Mouse (Mus musculus) hindbrain, embryonic 11.5 days (tissue): ENCODE data around the gene Map2k2. TPM values are rescaled to one million over a fixed set of nuclear protein-coding genes. Genes with fewer than 3 reads are reported as not detected.

ENCODE experiments used
- ATAC-seq: fragments of 200-750 bp; cut with Nextera tagmentation; 2 replicates; pipeline ENCODE4 v1.8.0; 2017; ENCODE audit warnings: mild to moderate bottlenecking, moderate TSS enrichment, moderate library complexity; ENCODE audit not compliant: low FRiP score
- DNase-seq: peaks from one replicate; pipeline ENCODE4 v3.0.0-alpha.2; 2015; ENCODE audit warnings: low spot score
- H3K27ac ChIP-seq: fragments of 300-500 bp; sonication (generic); 2 replicates; pipeline ENCODE4 v1.5.1; 2014; ENCODE audit warnings: mild to moderate bottlenecking, low read depth, low read length
- H3K27me3 ChIP-seq: fragments of 300-500 bp; sonication (generic); 2 replicates; pipeline ENCODE4 v1.6.1; 2014; ENCODE audit warnings: mild to moderate bottlenecking, low read length, moderate library complexity, mixed read lengths; ENCODE audit not compliant: control insufficient read depth, insufficient read depth
- H3K36me3 ChIP-seq: fragments of 300-500 bp; sonication (generic); 2 replicates; pipeline ENCODE4 v1.6.1; 2014; ENCODE audit warnings: mild to moderate bottlenecking, low read length, moderate library complexity, mixed read lengths; ENCODE audit not compliant: control insufficient read depth, insufficient read depth
- H3K4me1 ChIP-seq: fragments of 300-500 bp; sonication (generic); replicated peaks from 2 replicates; pipeline ENCODE4 v1.6.1; 2014; ENCODE audit warnings: low read length, mixed read lengths; ENCODE audit not compliant: control insufficient read depth, insufficient read depth
- H3K4me2 ChIP-seq: fragments of 300-500 bp; sonication (generic); replicated peaks from 2 replicates; pipeline ENCODE4 v1.6.1; 2014; ENCODE audit warnings: mild to moderate bottlenecking, low read depth, low read length
- H3K4me3 ChIP-seq: fragments of 300-500 bp; sonication (generic); 2 replicates; pipeline ENCODE4 v1.5.1; 2014; ENCODE audit warnings: low read depth, low read length
- H3K9ac ChIP-seq: fragments of 300-500 bp; sonication (generic); 2 replicates; pipeline ENCODE4 v1.6.1; 2014; ENCODE audit warnings: low read depth, low read length
- H3K9me3 ChIP-seq: fragments of 300-500 bp; sonication (generic); 2 replicates; pipeline ENCODE4 v1.6.1; 2016; ENCODE audit warnings: low read length; ENCODE audit not compliant: control insufficient read depth
- WGBS: fragments of 180-500 bp; shearing (Covaris S2); extraction: QIAGEN DNeasy Blood & Tissue Kit; methylation state at CpG from one replicate; pipeline ENCODE4 v1.1.7; 2014; 5-methylcytosine and 5-hydroxymethylcytosine counted together
- polyA plus RNA-seq: library from polyadenylated mRNA; unstranded; fragments of >200 nt; fragmentation: Nextera tagmentation; extraction: Ambion mirVana; gene quantifications from 2 replicates; pipeline ENCODE4 v1.2.1, GENCODE M21; 2014

Map2k2 gene
- polyA plus RNA-seq, 1 experiment from 2014 or later, result 201 TPM

DNA sequence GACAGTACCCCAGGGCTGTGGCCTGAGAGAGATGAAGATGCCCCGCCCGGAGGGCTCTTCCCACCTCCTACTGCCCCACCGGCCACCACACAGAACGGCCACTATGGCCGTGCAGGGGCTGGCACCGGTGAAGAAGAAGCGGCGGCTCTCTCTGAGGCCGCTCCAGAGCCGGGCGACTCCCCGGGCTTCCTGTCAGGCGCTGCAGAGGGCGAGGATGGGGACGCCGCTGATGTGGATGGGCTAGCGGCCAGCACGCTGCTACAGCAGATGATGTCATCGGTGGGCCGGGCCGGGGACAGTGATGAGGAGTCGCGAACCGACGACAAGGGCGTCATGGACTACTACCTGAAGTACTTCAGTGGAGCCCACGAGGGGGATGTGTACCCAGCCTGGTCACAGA lies 39.0 kb downstream of the Map2k2 start:
- DNase-seq, result no peak
- peaks cover 38% of the 10 kb centered on the region for H3K36me3 ChIP-seq
- peaks cover 9% of the 10 kb centered on the region for H3K4me1 ChIP-seq
- no peak overlapping the region for H3K27ac ChIP-seq
- H3K9ac ChIP-seq, result no peak overlapping the region
- no peaks in the 10 kb centered on the region for H3K27me3 ChIP-seq
- 96% methylated on average over 27 of the region's 27 CpGs for WGBS
- H3K4me3 ChIP-seq, result no peak overlapping the region
- H3K4me2 ChIP-seq, result no peak overlapping the region
- ATAC-seq, result no peak
- no peaks in the 10 kb centered on the region for H3K9me3 ChIP-seq

DNA sequence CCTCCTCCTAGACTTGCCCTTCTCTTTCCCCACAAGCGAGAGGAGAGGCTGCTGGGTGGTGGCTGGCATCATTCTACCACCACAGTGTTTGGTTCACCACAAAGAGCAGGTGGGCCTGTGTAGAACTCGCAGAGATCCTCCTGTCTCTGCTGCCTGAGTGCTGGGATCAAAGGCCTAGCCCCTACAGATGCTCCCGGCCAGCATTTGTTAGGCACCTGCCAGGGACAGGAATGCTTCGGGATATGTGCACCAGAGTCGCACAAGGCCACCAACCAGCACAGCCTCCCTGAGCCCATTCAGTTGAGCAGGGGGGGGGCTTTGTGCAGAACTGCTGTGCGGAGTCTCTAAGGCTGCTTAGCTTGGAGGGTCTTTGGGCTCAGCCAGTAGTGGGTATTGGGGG lies 39.6 kb downstream of the Map2k2 start:
- no peak for ATAC-seq
- no peak overlapping the region for H3K27ac ChIP-seq
- no peak overlapping the region for H3K4me2 ChIP-seq
- WGBS, result 96% methylated on average over 6 of the region's 6 CpGs
- no peak overlapping the region for H3K9ac ChIP-seq
- peaks cover 38% of the 10 kb centered on the region for H3K36me3 ChIP-seq
- H3K4me3 ChIP-seq, result no peak overlapping the region
- H3K27me3 ChIP-seq, result no peaks in the 10 kb centered on the region
- peaks cover 5% of the 10 kb centered on the region for H3K4me1 ChIP-seq
- no peaks in the 10 kb centered on the region for H3K9me3 ChIP-seq
- no peak for DNase-seq

DNA sequence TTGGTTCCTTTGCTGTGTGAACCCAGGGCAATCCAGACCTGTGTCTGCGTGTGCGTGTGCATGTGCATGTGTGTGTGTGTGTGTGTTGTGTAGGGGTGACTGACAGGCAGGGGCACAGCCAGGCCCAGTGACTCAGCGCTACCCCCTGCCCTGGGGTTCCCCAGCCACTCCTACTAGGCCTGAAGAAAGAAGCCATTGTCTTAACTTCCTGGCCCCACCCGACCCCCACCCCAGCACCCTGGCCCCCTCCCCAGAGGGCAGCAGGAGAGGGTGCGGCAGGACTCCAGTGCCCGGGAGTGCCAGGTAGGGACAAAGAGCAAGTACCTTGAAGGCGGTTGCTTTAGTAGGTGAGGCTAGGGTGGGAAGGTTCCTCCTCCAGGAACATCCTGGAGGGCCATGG lies 40.1 kb downstream of the Map2k2 start:
- H3K27ac ChIP-seq, result no peak overlapping the region
- peaks cover under 1% of the 10 kb centered on the region for H3K4me1 ChIP-seq
- WGBS, result 89% methylated on average over 7 of the region's 7 CpGs
- DNase-seq (no peak), ATAC-seq (no peak)
- H3K9ac ChIP-seq, result no peak overlapping the region
- H3K36me3 ChIP-seq, result peaks cover 38% of the 10 kb centered on the region
- no peak overlapping the region for H3K4me2 ChIP-seq
- H3K4me3 ChIP-seq, result no peak overlapping the region
- no peaks in the 10 kb centered on the region for H3K9me3 ChIP-seq
- H3K27me3 ChIP-seq, result no peaks in the 10 kb centered on the region

DNA sequence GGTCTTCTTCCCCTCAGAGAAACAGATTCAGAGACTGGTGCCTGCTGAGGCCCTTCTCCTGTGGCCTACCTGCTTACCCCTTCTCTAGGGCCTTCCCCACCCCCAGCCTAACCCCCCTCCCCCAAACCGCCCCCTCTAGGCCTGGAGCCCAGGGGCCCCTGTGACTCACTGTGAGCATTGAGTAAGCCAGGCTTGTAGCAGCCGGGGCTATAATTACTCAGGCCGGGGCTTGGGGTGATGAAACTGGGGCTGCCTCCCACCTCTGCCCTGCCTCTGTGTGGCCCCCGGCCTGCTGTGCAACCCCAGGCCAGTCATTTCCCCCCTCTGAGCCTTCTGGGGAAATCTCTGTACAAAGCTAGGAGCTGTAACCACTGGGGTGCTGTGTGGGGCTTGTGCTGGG lies 40.6 kb downstream of the Map2k2 start:
- Histone ChIP-seq H3K36me3 (peaks cover 38% of the 10 kb centered on the region), H3K27me3 (no peaks in the 10 kb centered on the region), H3K27ac (no peak overlapping the region), H3K4me2 (no peak overlapping the region), H3K4me3 (no peak overlapping the region), H3K9me3 (no peaks in the 10 kb centered on the region), H3K9ac (no peak overlapping the region), H3K4me1 (no peaks in the 10 kb centered on the region; the same call in 1 of the 2 replicates)
- DNase-seq (no peak), ATAC-seq (no peak)
- 88% methylated on average over 4 of the region's 4 CpGs for WGBS

DNA sequence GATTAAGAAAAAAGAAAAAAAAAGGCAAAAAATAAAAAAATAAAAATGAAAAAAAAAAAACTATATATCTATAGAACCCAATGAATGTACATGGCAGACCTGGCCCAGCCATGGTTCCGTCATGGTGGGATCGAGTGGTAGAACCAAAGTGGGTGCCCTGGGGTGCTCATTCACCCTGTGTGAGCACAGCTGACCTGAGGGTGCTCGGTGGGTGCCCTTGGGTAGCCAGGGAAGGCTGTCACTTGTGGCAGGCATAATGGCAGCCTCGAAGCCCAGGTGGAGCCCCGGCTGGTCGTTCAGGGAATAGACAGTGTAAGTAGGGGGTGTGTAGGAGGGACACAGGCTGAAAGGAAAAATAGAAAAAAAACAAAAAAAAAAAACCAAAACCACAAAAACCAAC lies 45.5 kb downstream of the Map2k2 start:
- 74% methylated on average over 6 of the region's 6 CpGs for WGBS
- no peak for ATAC-seq
- Histone ChIP-seq H3K9me3 (no peaks in the 10 kb centered on the region), H3K4me3 (no peak overlapping the region), H3K4me1 (no peaks in the 10 kb centered on the region), H3K9ac (no peak overlapping the region), H3K27ac (no peak overlapping the region), H3K36me3 (peaks cover 33% of the 10 kb centered on the region), H3K4me2 (no peak overlapping the region), H3K27me3 (no peaks in the 10 kb centered on the region)
- DNase-seq, result no peak

DNA sequence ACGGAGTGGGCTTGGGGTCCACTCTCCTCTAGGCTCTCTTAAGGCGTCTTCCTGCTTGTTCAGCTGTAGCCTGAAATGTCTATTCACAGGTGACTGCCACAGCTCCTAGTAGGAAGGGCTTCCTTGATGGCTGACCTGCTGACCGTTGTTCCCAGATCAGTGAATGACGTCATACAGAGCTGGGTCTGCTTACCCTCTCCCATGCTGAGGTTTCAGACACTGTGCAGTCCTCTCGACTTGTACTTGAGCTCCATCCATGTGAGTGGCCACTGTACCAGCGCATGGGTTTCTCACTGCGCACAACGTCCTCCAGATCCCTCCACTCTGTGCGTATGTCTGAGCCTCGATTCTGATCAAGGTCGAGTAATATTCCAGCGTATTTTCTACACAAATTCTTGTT lies 46.9 kb downstream of the Map2k2 start:
- WGBS, result 74% methylated on average over 12 of the region's 12 CpGs
- no peak overlapping the region for H3K4me2 ChIP-seq
- peaks cover 32% of the 10 kb centered on the region for H3K36me3 ChIP-seq
- H3K9ac ChIP-seq, result no peak overlapping the region
- DNase-seq (no peak), ATAC-seq (no peak)
- H3K9me3 ChIP-seq, result no peaks in the 10 kb centered on the region
- no peaks in the 10 kb centered on the region for H3K4me1 ChIP-seq
- H3K4me3 ChIP-seq, result no peak overlapping the region
- H3K27ac ChIP-seq, result no peak overlapping the region
- no peaks in the 10 kb centered on the region for H3K27me3 ChIP-seq

DNA sequence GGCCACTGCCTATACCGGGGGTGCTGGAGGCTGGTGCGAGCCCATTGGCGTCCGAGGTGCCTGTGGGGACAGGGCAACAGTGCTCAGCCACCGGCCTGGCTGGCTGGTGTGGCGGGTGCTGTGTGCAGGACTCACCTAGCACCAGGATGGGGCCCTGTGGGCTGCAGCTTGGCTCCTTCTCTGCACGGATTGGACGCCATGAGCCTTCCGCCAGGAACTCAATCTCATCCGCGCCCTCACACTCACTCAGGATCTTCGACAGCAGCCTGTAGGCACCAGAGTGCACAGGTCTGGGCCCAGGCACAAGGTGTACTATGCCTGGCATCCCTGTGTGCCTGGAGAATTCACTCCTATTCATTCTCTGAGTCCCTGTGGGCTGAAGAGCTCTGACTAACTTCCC lies 48.6 kb downstream of the Map2k2 start:
- Histone ChIP-seq H3K4me1 (no peaks in the 10 kb centered on the region), H3K4me2 (no peak overlapping the region), H3K9ac (no peak overlapping the region), H3K4me3 (no peak overlapping the region), H3K9me3 (no peaks in the 10 kb centered on the region), H3K36me3 (peaks cover 26% of the 10 kb centered on the region), H3K27ac (no peak overlapping the region), H3K27me3 (no peaks in the 10 kb centered on the region)
- 90% methylated on average over 12 of the region's 12 CpGs for WGBS
- ATAC-seq (no peak), DNase-seq (no peak)

DNA sequence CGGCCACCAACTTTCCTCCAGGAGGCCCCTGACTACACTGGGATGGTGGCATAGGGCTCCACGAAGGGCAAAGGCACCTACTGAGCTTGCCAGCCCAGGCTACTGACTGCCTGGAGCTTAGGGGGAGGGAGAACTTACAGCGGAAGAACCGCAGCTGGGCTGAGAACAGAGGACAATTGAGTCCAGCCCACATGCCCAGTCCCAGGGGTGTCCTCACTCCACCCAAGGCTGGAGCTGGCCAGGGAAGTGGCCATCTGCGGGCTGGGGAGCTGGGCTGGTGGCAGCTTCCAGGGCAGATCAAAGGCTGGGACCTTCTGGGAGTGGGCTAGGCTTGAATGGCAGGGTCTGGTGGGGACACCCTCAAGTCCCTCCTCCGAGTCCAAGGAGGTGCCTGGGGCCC lies 49.0 kb downstream of the Map2k2 start:
- 87% methylated on average over 6 of the region's 6 CpGs for WGBS
- no peak for ATAC-seq
- Histone ChIP-seq H3K4me1 (no peaks in the 10 kb centered on the region), H3K27ac (no peak overlapping the region), H3K4me2 (no peak overlapping the region), H3K27me3 (no peaks in the 10 kb centered on the region), H3K36me3 (peaks cover 26% of the 10 kb centered on the region), H3K9me3 (no peaks in the 10 kb centered on the region), H3K9ac (no peak overlapping the region), H3K4me3 (no peak overlapping the region)
- no peak for DNase-seq

DNA sequence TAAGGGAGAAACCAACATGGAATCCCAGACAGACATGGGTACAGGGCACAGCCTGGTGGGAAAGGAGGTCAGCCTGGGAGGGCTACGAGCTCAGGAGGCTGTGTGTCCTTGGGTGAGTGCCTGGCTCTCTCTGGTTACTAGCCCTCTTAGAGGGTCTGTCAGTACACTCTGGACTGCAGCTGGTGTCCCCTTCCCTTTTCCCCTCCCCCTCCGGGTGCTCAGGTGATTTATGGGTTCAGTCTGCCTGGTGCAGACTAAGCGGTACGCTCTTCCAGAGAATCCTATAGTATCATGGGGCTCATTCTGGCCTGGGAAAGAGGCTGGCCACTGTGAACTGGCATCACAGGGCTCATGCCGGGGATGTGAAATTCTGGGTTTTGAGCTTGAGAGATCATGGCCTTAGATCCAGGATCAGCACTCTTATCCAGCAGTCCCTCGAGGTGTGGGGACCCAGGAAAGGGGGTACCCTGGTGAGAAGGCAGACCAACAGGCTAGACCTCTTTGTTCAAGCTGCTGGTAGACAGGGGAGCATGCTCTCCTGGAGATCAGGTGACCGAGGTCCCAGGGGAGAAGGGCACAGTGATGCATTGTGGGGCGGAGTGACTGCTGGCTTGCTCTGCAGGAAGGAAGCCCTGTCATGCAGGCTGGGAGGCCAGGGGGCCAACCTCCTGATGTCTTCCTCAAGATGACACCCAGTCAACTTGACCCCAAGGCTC lies 56.0 kb downstream of the Map2k2 start:
- Histone ChIP-seq H3K27me3 (no peaks in the 10 kb centered on the region), H3K27ac (peak overlapping the region; percentile 58), H3K9ac (no peak overlapping the region), H3K4me3 (no peak overlapping the region), H3K36me3 (peaks cover 18% of the 10 kb centered on the region; the same call in 1 of the 2 replicates), H3K9me3 (no peaks in the 10 kb centered on the region), H3K4me2 (no peak overlapping the region), H3K4me1 (0 out of 2 replicates have a peak, but pooled peaks cover 1% of the 10 kb centered on the region)
- ATAC-seq (peak; percentile 65), DNase-seq (no peak)
- 88% methylated on average over 8 of the region's 8 CpGs for WGBS
